Mouse (Mus musculus) liver, embryonic 14 days (tissue): ENCODE measurements around the gene Dnajb5. TPM values are rescaled to one million over a fixed set of nuclear protein-coding genes. Genes with fewer than 3 reads are reported as not detected.

Experiments used
- polyA plus RNA-seq: library from polyadenylated mRNA; depleted of rRNA; stranded (reverse); fragments of >200 nt; gene quantifications from 2 replicates; pipeline ENCODE4 v1.2.3, GENCODE M21; 2012; rRNA removed

Gene Dnajb5
- 0.85 and 0.96 TPM in 2 replicates for polyA plus RNA-seq

DNA sequence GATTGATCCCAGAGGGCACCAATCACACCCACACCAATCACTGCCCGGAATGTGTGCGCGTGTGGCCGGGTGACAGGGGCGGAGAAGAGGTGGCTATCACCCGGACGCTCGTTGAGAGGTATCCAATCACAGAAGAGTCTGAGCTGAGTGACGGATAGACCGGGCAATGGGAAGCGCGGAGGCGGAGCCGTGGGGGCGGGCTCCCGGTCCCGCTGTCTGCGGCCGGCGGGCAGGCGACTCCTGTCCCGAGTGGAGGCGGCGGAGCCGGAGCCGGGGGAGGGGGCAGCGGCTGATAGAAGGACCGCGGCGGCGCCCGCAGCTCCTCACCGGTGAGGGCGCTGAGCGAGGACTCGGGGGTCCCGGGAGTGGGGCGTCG, at the start of gene Dnajb5:
TSS of gene Dnajb5 (plus strand) at position 139 of the 376 bp plus-strand sequence.

DNA sequence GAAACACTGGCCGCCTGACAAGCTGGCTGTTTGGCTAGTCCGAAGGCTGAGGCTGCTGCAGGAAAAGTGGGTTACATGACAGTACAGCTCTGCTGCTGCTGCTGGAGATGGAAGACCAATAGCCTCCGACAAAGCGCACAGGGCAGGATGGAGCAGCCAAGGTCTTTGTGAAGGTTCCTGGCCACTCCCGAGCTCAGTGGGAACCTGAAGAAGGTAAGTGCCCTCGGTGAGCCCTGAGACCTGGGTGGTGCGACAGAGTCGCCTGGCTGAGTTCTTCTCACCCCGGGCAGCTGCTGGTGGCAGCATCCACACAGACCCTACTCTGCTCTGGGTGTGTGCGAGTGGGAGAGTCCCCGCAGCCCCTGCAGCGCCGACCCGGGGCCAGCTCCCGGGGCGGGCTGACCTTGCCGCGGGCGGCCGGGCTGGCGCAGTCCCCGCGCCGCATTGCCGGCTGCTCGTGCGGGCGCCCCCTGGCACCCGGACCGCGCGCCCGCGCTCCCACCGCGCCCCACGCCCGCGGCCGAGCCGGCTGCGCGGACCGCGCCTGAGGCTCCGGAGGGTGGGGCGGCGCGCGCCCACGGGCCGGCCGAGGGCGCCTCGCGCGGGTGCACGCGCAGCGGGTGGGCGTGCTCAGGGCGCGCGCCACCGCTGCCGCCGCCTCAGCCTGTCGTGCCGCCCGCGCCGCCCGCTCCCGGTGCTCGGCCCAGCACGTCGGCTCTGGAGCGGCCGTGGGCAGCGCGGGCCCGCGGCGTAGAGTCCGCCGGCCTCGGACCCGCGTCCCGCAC, 32.8 kb upstream of the Dnajb5 start, which contains the start of gene Phf24:
TSS of gene Phf24 (plus strand) at position 44 of the 785 bp plus-strand sequence.

DNA sequence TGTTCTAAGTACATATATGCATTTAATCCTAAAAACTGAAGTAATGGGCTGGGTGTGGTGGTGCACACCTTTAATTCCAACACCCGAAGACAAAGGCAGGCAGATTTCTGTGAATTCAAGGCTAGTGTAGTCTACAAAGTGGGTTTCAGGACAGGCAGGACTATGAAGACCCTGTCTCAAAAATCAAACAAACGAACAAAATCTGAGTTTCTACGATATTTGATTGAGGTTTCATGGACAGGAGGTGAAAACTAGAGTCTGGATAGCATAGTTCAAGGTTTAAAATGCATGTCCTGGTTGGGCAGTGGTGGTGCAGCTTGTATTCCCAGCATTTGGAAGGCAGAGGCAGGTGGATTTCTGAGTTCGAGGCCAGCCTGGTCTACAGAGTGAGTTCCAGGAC, 19.7 kb downstream of the Dnajb5 start, which contains the start of gene 1700022I11Rik:
TSS of gene 1700022I11Rik (plus strand) at position 301 of the 400 bp plus-strand sequence.

DNA sequence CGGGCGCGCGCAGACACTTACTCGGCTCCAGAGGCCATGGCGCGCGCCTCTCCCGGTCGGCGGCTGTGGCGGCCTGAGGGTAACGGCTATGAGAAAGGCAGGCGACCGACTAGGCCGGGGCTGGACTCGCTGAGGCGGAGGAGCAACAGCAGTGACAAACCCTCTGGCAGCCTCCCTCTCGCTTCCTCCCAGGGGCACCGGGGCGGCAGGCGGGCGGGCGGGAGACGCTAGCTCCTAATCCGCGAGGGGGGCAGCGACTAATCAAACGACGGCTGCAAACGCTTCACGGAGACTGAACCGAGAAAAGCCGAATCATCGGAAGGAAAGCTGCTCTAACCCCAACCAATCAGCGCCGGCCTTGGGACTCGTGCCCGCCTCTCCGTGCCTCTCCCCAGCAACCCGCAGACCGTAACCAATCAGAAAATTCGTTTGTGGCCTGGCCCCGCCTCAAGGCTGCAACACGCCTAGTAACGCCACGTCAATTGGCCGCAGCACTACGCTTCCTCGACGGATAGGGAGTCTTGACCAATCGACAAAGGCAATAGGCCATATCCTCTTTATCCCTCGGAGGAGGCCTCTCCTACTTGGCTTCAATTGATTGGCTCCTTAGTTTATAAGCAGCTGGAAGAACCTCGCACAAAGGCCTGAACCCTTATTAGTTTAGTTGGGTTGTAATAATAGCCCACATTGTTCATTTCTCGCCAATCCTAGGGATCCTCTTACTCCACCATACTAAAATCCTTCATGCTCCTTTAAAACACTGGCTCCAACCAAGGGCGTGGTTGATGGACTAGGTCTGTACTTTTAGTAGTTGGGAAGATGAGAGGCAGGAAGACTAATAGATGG, 50.8 kb downstream of the Dnajb5 start, which contains the start of gene Vcp:
TSS of gene Vcp (minus strand) at position 367 of the 846 bp plus-strand sequence.

Other genes starting within 250 kb of the Dnajb5 start
- gene 4930578G10Rik, start 214.3 kb upstream of the Dnajb5 start, polyA plus RNA-seq = not detected in 2 replicates
- gene Ccl19, start 193.2 kb upstream of the Dnajb5 start, polyA plus RNA-seq = not detected in 2 replicates
- 0.02 and 0.17 TPM in 2 replicates for gene Ccl21a, start 175.8 kb upstream of the Dnajb5 start, polyA plus RNA-seq
- gene Fam205a1, start 95.9 kb upstream of the Dnajb5 start, polyA plus RNA-seq = 0.11 and 0.25 TPM in 2 replicates
- gene Gm12394, start 93.0 kb upstream of the Dnajb5 start, polyA plus RNA-seq = not detected in 2 replicates
- 0.03 and 0.06 TPM in 2 replicates for gene Fam205c, start 75.6 kb upstream of the Dnajb5 start, polyA plus RNA-seq
- gene Phf24, start 33.2 kb upstream of the Dnajb5 start, polyA plus RNA-seq = 0.09 TPM in 2 replicates
- gene 1700022I11Rik, start 19.8 kb downstream of the Dnajb5 start, polyA plus RNA-seq = 0.06 TPM in 1 of 2 replicates, not detected in the other
- gene Vcp, start 50.7 kb downstream of the Dnajb5 start, polyA plus RNA-seq = 84.9 and 92.1 TPM in 2 replicates
- gene Fancg, start 60.7 kb downstream of the Dnajb5 start, polyA plus RNA-seq = 8.2 and 9.7 TPM in 2 replicates
- 6.6 and 9.3 TPM in 2 replicates for gene Pigo, start 76.0 kb downstream of the Dnajb5 start, polyA plus RNA-seq
- 74.1 and 96.3 TPM in 2 replicates for gene Stoml2, start 81.9 kb downstream of the Dnajb5 start, polyA plus RNA-seq
- 15.8 and 22.5 TPM in 2 replicates for gene Fam214b, start 96.4 kb downstream of the Dnajb5 start, polyA plus RNA-seq
- 0.78 and 0.81 TPM in 2 replicates for gene Unc13b, start 109.1 kb downstream of the Dnajb5 start, polyA plus RNA-seq